Mouse (Mus musculus) brain, embryonic 14.5 days (tissue): ENCODE data around the gene Myo5c.

Source experiments
- CTCF ChIP-seq: fragments of 200-500 bp; IDR thresholded peaks from 2 replicates; pipeline ENCODE4 v1.5.1; 2012; ENCODE audit warnings: inconsistent platforms, mild to moderate bottlenecking, moderate library complexity, borderline replicate concordance; ENCODE audit not compliant: insufficient read depth, insufficient read length; ENCODE audit errors: extremely low read depth
- POLR2A ChIP-seq: fragments of 200-500 bp; IDR thresholded peaks from 2 replicates; pipeline ENCODE4 v1.6.1; 2012; ENCODE audit warnings: mild to moderate bottlenecking, inconsistent platforms, borderline replicate concordance; ENCODE audit not compliant: poor library complexity, insufficient read depth, insufficient read length, severe bottlenecking; ENCODE audit errors: extremely low read depth

DNA sequence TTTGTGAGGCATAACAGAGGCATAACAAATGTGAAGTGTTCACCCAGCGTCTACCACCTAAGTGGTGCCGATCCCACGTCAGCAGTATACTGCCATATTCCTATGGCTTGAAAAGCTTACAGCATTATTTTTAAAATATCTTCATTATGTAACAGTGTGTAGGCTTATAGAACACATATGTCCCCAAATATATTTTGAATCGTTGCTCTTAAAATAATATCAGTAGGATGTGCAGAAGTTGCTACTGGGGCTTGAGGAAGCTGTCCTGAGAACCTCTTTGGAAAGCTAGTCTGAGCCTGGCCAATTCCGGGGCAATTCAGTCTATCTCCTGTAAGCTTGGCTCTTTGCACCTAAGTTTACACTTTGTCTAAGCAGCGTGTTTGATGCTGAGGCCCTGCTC lies 16.1 kb downstream of the Myo5c start:
- TF ChIP-seq CTCF (no peak), POLR2A (no peak)
